ENCODE assay signal across 21 mouse cellular contexts in genomic region chr1:133276983-133277382, GRCm38 (mm10). TPM values are rescaled to one million over a fixed set of nuclear protein-coding genes. Genes with fewer than 3 reads are reported as not detected.
DNase-seq lines count a peak whose midpoint lies in the region; ATAC-seq and TF ChIP-seq lines count a peak whose summit lies in the region.
"Had no signal": no experiment of that assay in that cellular context is flagged by ENCODE, and none has a peak within 500 bp of the region (broad histone marks: within the 10 kb centered on the region; RNA-seq: fewer than 3 reads in every experiment).

No protein-coding gene starts in this region.

- 73% methylated on average over 5 of the region's 5 CpGs for WGBS in hindbrain, embryonic 13.5 days
- WGBS in hindbrain, embryonic 11.5 days: 76% methylated on average over 5 of the region's 5 CpGs
- WGBS in neural tube, embryonic 13.5 days: 77% methylated on average over 5 of the region's 5 CpGs
- 80% methylated on average over 5 of the region's 5 CpGs for WGBS in neural tube, embryonic 15.5 days

- H3ac ChIP-seq in myocyte (ENCODE audit: control insufficient read depth, insufficient read length): no peak overlapping the region

- no peaks in the 10 kb centered on the region for H3K9me3 ChIP-seq in hindbrain, embryonic 13.5 days
- H3K9me3 ChIP-seq in hindbrain, embryonic 11.5 days (ENCODE audit: control insufficient read depth, low read length): no peaks in the 10 kb centered on the region
- no peaks in the 10 kb centered on the region for H3K9me3 ChIP-seq in neural tube, embryonic 13.5 days
- no peaks in the 10 kb centered on the region for H3K9me3 ChIP-seq in neural tube, embryonic 15.5 days (replicated peaks)
- H3K9me3 ChIP-seq: embryonic facial prominence, embryonic 12.5 days had no signal

- no peaks in the 10 kb centered on the region; the same call in 1 of the 2 replicates for H3K27me3 ChIP-seq in hindbrain, embryonic 13.5 days
- H3K27me3 ChIP-seq in hindbrain, embryonic 11.5 days (ENCODE audit: control insufficient read depth, insufficient read depth, low read length): no peaks in the 10 kb centered on the region
- no peaks in the 10 kb centered on the region for H3K27me3 ChIP-seq in neural tube, embryonic 13.5 days
- H3K27me3 ChIP-seq in neural tube, embryonic 15.5 days (replicated peaks): no peaks in the 10 kb centered on the region
- no peaks in the 10 kb centered on the region for H3K27me3 ChIP-seq in myocyte (ENCODE audit: control insufficient read depth, insufficient read depth, insufficient read length)
- H3K27me3 ChIP-seq: embryonic facial prominence, embryonic 12.5 days had no signal

- H3K27ac ChIP-seq in hindbrain, embryonic 13.5 days: peak overlapping the region; percentile 68
- H3K27ac ChIP-seq in hindbrain, embryonic 11.5 days (ENCODE audit: low read depth, low read length): no peak overlapping the region
- 0 out of 2 replicates have a peak overlapping the region, but pooled peaks have one; percentile 23 for H3K27ac ChIP-seq in neural tube, embryonic 13.5 days (replicated peaks)
- H3K27ac ChIP-seq in neural tube, embryonic 15.5 days (replicated peaks): no peak overlapping the region
- H3K27ac ChIP-seq: embryonic facial prominence, embryonic 12.5 days had no signal

- no peak for ATAC-seq in hindbrain, embryonic 13.5 days (ENCODE audit: low FRiP score)
- ATAC-seq in hindbrain, embryonic 11.5 days (ENCODE audit: low FRiP score): no peak
- ATAC-seq in neural tube, embryonic 13.5 days (ENCODE audit: low read depth): no peak
- ATAC-seq in neural tube, embryonic 15.5 days (ENCODE audit: low FRiP score): no peak

- H3K4me3 ChIP-seq in hindbrain, embryonic 13.5 days: no peak overlapping the region
- H3K4me3 ChIP-seq in hindbrain, embryonic 11.5 days (ENCODE audit: low read depth, low read length): no peak overlapping the region
- no peak overlapping the region for H3K4me3 ChIP-seq in neural tube, embryonic 13.5 days
- no peak overlapping the region for H3K4me3 ChIP-seq in neural tube, embryonic 15.5 days (replicated peaks)
- no peak overlapping the region for H3K4me3 ChIP-seq in myocyte
- H3K4me3 ChIP-seq: embryonic facial prominence, embryonic 12.5 days had no signal

- peaks cover 35% of the 10 kb centered on the region for H3K4me1 ChIP-seq in hindbrain, embryonic 13.5 days (replicated peaks)
- peaks cover 3% of the 10 kb centered on the region; the same call in 1 of the 2 replicates for H3K4me1 ChIP-seq in hindbrain, embryonic 11.5 days (replicated peaks; ENCODE audit: control insufficient read depth, insufficient read depth, low read length)
- peaks cover 38% of the 10 kb centered on the region for H3K4me1 ChIP-seq in neural tube, embryonic 13.5 days (replicated peaks)
- H3K4me1 ChIP-seq in neural tube, embryonic 15.5 days: peaks cover 12% of the 10 kb centered on the region

- TF ChIP-seq POLR2A in myocyte (IDR thresholded peaks at IDR 0.05; ENCODE audit: insufficient read length, low read depth): no peak

- H3K9ac ChIP-seq in hindbrain, embryonic 13.5 days: no peak overlapping the region
- no peak overlapping the region for H3K9ac ChIP-seq in hindbrain, embryonic 11.5 days (ENCODE audit: low read depth, low read length)
- H3K9ac ChIP-seq in neural tube, embryonic 13.5 days: no peak overlapping the region
- H3K9ac ChIP-seq in neural tube, embryonic 15.5 days (replicated peaks): no peak overlapping the region
- H3K9ac ChIP-seq: embryonic facial prominence, embryonic 12.5 days had no signal

- peaks cover 79% of the 10 kb centered on the region for H3K36me3 ChIP-seq in hindbrain, embryonic 13.5 days
- no peaks in the 10 kb centered on the region for H3K36me3 ChIP-seq in hindbrain, embryonic 11.5 days (ENCODE audit: control insufficient read depth, insufficient read depth, low read length)
- peaks cover 75% of the 10 kb centered on the region for H3K36me3 ChIP-seq in neural tube, embryonic 13.5 days
- peaks cover 52% of the 10 kb centered on the region for H3K36me3 ChIP-seq in neural tube, embryonic 15.5 days
- no peaks in the 10 kb centered on the region for H3K36me3 ChIP-seq in myocyte (ENCODE audit: control insufficient read depth, insufficient read depth)
- H3K36me3 ChIP-seq: embryonic facial prominence, embryonic 12.5 days had no signal

- DNase-seq in adrenal gland, adult (ENCODE audit: inconsistent age in 2 of 2, low spot score in 1 of 2): peak; percentile 54 to 72
- DNase-seq in adrenal gland, postnatal 10 days: no peak
- DNase-seq in hindbrain, embryonic 11.5 days (ENCODE audit: low spot score): no peak
- DNase-seq in layer of hippocampus, adult 11-12 months (ENCODE audit: low spot score): no peak
- DNase-seq: cerebellum, adult 2 months; gastrocnemius, postnatal 14 days; heart, postnatal 36 days; kidney, postnatal 25 days; lung, adult 18-20 months; lung, postnatal 4 days; midbrain, embryonic 14.5 days; thymus, adult 18-20 months had no signal

- H3K79me2 ChIP-seq in myocyte (ENCODE audit: control insufficient read depth, insufficient read depth): no peaks in the 10 kb centered on the region

- H3K4me2 ChIP-seq in hindbrain, embryonic 13.5 days: no peak overlapping the region
- H3K4me2 ChIP-seq in hindbrain, embryonic 11.5 days (replicated peaks; ENCODE audit: low read depth, low read length): no peak overlapping the region
- no peak overlapping the region for H3K4me2 ChIP-seq in neural tube, embryonic 13.5 days
- H3K4me2 ChIP-seq in neural tube, embryonic 15.5 days: no peak overlapping the region
- no peak overlapping the region for H3K4me2 ChIP-seq in myocyte (ENCODE audit: low read depth)
- H3K4me2 ChIP-seq: embryonic facial prominence, embryonic 12.5 days had no signal

TF ChIP-seq in myocyte, 11 proteins besides CTCF, POLR2A, EP300 and RAD21:
- TF ChIP-seq TCF12 (IDR thresholded peaks at IDR 0.05; ENCODE audit: insufficient read depth, poor library complexity, severe bottlenecking) (no peak), USF1 (IDR thresholded peaks at IDR 0.05; ENCODE audit: low read depth) (peak; percentile 90)

RNA-seq across cellular contexts. Expression of gene Golt1a, which starts 32.6 kb away (rescaled TPM):
- 1 to 10 TPM; 1.4 to 4.3 TPM for total RNA-seq in adrenal gland, postnatal 10 days (2021)
- polyA plus RNA-seq in hindbrain, embryonic 13.5 days (2015; fragmentation: Nextera tagmentation; extraction: Ambion mirVana): 0.10 TPM in 1 of 2 replicates, not detected in the other
- not detected in 2 replicates for polyA plus RNA-seq in hindbrain, embryonic 11.5 days (2014; fragmentation: Nextera tagmentation; extraction: Ambion mirVana)
- polyA plus RNA-seq in neural tube, embryonic 13.5 days (2015; fragmentation: Nextera tagmentation; extraction: Ambion mirVana): not detected in 2 replicates
- 0.43 TPM in 1 of 2 replicates, not detected in the other for polyA plus RNA-seq in neural tube, embryonic 15.5 days (2015; fragmentation: Nextera tagmentation; extraction: Ambion mirVana)
- polyA plus RNA-seq in myocyte (2012; fragmentation: generic; extraction: Trizol): not detected
- total RNA-seq: gastrocnemius, postnatal 14 days; heart, postnatal 36 days; layer of hippocampus, postnatal 14 days had no signal
- polyA plus RNA-seq: cerebellum, adult 2 months; embryonic facial prominence, embryonic 12.5 days; limb, embryonic 14.5 days; midbrain, embryonic 14.5 days had no signal

RNA-seq across cellular contexts. Expression of gene Kiss1, which starts 44.7 kb away (rescaled TPM):
- not detected for total RNA-seq in adrenal gland, postnatal 10 days (2021)
- 0.38 TPM in 1 of 2 replicates, not detected in the other for polyA plus RNA-seq in hindbrain, embryonic 13.5 days (2015; fragmentation: Nextera tagmentation; extraction: Ambion mirVana)
- not detected in 2 replicates for polyA plus RNA-seq in hindbrain, embryonic 11.5 days (2014; fragmentation: Nextera tagmentation; extraction: Ambion mirVana)
- not detected in 2 replicates for polyA plus RNA-seq in neural tube, embryonic 13.5 days (2015; fragmentation: Nextera tagmentation; extraction: Ambion mirVana)
- not detected in 2 replicates for polyA plus RNA-seq in neural tube, embryonic 15.5 days (2015; fragmentation: Nextera tagmentation; extraction: Ambion mirVana)
- polyA plus RNA-seq in myocyte (2012; fragmentation: generic; extraction: Trizol): not detected
- total RNA-seq: adrenal gland, adult 18-20 months; gastrocnemius, postnatal 14 days; heart, postnatal 36 days; layer of hippocampus, postnatal 14 days had no signal
- polyA plus RNA-seq: cerebellum, adult 2 months; embryonic facial prominence, embryonic 12.5 days; intestine, embryonic 14.5 days; limb, embryonic 14.5 days; midbrain, embryonic 14.5 days had no signal

Comparison
In these comparisons a context has a peak if more than half of its experiments do, and no peak if none do; other contexts are left out.
1. DNase-seq: peak in adrenal gland, adult (2 of 2); none in adrenal gland, postnatal 10 days (single experiment), hindbrain, embryonic 11.5 days (single experiment) and layer of hippocampus, adult 11-12 months (single experiment).
2. H3K27ac ChIP-seq: peak in hindbrain, embryonic 13.5 days (single experiment) and neural tube, embryonic 13.5 days (single experiment); none in hindbrain, embryonic 11.5 days (single experiment) and neural tube, embryonic 15.5 days (single experiment).